Mouse (Mus musculus) liver, embryonic 15.5 days (tissue): Measurements from ENCODE around the gene Golga3. TPM values are rescaled to one million over a fixed set of nuclear protein-coding genes. Genes with fewer than 3 reads are reported as not detected.

Experiments used
- ATAC-seq: fragments of 200-750 bp; cut with Nextera tagmentation; 2 replicates; pipeline ENCODE4 v1.8.0; 2017; ENCODE audit warnings: moderate number of reproducible peaks, mild to moderate bottlenecking, moderate library complexity; ENCODE audit not compliant: insufficient read depth
- H3K27ac ChIP-seq: fragments of 300-500 bp; sonication (generic); replicated peaks from 2 replicates; pipeline ENCODE4 v1.5.1; 2015; ENCODE audit warnings: mild to moderate bottlenecking, inconsistent platforms
- H3K27me3 ChIP-seq: fragments of 300-500 bp; sonication (generic); 2 replicates; pipeline ENCODE4 v1.6.1; 2015; ENCODE audit warnings: mild to moderate bottlenecking, inconsistent platforms
- H3K36me3 ChIP-seq: fragments of 300-500 bp; sonication (generic); replicated peaks from 2 replicates; pipeline ENCODE4 v1.6.1; 2015; ENCODE audit warnings: moderate library complexity, mild to moderate bottlenecking, inconsistent platforms
- H3K4me1 ChIP-seq: fragments of 300-500 bp; sonication (generic); replicated peaks from 2 replicates; pipeline ENCODE4 v1.6.1; 2015; ENCODE audit warnings: inconsistent platforms
- H3K4me2 ChIP-seq: fragments of 300-500 bp; sonication (generic); 2 replicates; pipeline ENCODE4 v1.6.1; 2015; ENCODE audit warnings: moderate library complexity, mild to moderate bottlenecking, inconsistent platforms
- H3K4me3 ChIP-seq: fragments of 300-500 bp; sonication (generic); replicated peaks from 2 replicates; pipeline ENCODE4 v1.5.1; 2015; ENCODE audit warnings: mild to moderate bottlenecking, inconsistent platforms
- H3K9ac ChIP-seq: fragments of 300-500 bp; sonication (generic); 2 replicates; pipeline ENCODE4 v1.6.1; 2015; ENCODE audit warnings: moderate library complexity, mild to moderate bottlenecking, inconsistent platforms
- H3K9me3 ChIP-seq: fragments of 300-500 bp; sonication (generic); replicated peaks from 2 replicates; pipeline ENCODE4 v1.6.1; 2016; ENCODE audit warnings: inconsistent platforms
- WGBS: fragments of 180-500 bp; shearing (Covaris S2); methylation state at CpG from one replicate; pipeline ENCODE4 v1.1.7; 2015; ENCODE audit warnings: mixed read lengths; ENCODE audit not compliant: insufficient replicate concordance; 5-methylcytosine and 5-hydroxymethylcytosine counted together
- polyA plus RNA-seq: library from polyadenylated mRNA; unstranded; fragments of >200 nt; fragmentation: Nextera tagmentation; extraction: Ambion mirVana; gene quantifications from 2 replicates; pipeline ENCODE4 v1.2.1, GENCODE M21; 2015

The Golga3 gene
- polyA plus RNA-seq, 1 experiment from 2014 or later, result 6.8 TPM

DNA sequence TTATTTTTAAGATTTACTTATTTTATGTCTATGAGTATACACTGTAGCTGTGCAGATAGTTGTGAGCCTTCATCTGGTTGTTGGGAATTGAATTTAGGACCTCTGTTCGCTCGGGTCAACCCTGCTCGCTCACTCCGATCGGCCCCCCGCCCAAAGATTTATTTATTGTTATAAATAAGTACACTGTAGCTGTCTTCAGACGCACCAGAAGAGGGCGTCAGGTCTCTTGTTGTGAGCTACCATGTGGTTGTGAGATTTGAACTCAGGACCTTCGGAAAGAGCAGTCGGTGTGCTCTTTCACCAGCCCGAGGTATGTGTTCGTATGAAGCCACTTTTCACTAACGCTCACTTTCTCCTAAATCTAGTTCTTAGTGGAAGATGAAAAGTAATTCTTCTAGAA lies 55.1 kb downstream of the Golga3 start:
- no peak for ATAC-seq
- H3K27ac ChIP-seq, result peak overlapping the region; percentile 99
- peak overlapping the region; percentile 87 for H3K4me2 ChIP-seq
- peak overlapping the region; percentile 91 for H3K4me3 ChIP-seq
- WGBS, result 32% methylated on average over 13 of the region's 13 CpGs
- H3K9ac ChIP-seq, result peak overlapping the region; percentile 93
- H3K27me3 ChIP-seq, result no peaks in the 10 kb centered on the region
- H3K4me1 ChIP-seq, result peaks cover 25% of the 10 kb centered on the region
- peaks cover 28% of the 10 kb centered on the region for H3K36me3 ChIP-seq
- H3K9me3 ChIP-seq, result no peaks in the 10 kb centered on the region

DNA sequence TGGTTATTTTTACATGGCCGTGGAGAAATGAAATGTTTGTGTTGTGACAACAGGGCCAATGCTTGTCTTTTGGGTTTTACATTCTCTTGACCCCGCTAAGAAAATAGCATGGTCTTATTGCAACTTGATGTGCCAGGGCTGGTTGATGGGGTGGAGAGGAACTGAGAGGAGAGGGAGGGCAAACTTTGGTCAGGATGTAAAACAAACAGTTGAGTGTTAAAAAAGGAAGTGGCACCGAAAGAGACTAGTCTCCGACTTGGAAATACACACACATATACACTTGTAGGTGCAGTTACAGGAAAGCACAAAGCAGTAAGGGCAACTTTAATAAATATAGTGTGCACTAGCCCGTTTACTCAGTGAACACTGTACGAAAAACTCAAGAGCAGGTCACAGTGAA lies 55.8 kb downstream of the Golga3 start:
- 41% methylated on average over 6 of the region's 6 CpGs for WGBS
- no peaks in the 10 kb centered on the region for H3K27me3 ChIP-seq
- peaks cover 35% of the 10 kb centered on the region for H3K36me3 ChIP-seq
- no peaks in the 10 kb centered on the region for H3K9me3 ChIP-seq
- peaks cover 25% of the 10 kb centered on the region for H3K4me1 ChIP-seq
- H3K9ac ChIP-seq, result no peak overlapping the region
- H3K27ac ChIP-seq, result peak overlapping the region; percentile 29; the same call in 1 of the 2 replicates
- H3K4me2 ChIP-seq, result peak overlapping the region; percentile 87
- ATAC-seq, result no peak
- peak overlapping the region; percentile 91 for H3K4me3 ChIP-seq

GRCm38 (mm10) chr5:110244091-110244490 lies 67.6 kb downstream of the Golga3 start:
- ATAC-seq, result no peak
- H3K27ac ChIP-seq, result no peak overlapping the region; the same call in 1 of the 2 replicates
- H3K4me3 ChIP-seq, result no peak overlapping the region
- H3K4me1 ChIP-seq, result no peaks in the 10 kb centered on the region
- no peak overlapping the region for H3K4me2 ChIP-seq
- no peaks in the 10 kb centered on the region for H3K9me3 ChIP-seq
- peaks cover 92% of the 10 kb centered on the region for H3K36me3 ChIP-seq
- H3K27me3 ChIP-seq, result no peaks in the 10 kb centered on the region
- H3K9ac ChIP-seq, result no peak overlapping the region
- WGBS, result 68% methylated on average over 2 of the region's 2 CpGs

DNA sequence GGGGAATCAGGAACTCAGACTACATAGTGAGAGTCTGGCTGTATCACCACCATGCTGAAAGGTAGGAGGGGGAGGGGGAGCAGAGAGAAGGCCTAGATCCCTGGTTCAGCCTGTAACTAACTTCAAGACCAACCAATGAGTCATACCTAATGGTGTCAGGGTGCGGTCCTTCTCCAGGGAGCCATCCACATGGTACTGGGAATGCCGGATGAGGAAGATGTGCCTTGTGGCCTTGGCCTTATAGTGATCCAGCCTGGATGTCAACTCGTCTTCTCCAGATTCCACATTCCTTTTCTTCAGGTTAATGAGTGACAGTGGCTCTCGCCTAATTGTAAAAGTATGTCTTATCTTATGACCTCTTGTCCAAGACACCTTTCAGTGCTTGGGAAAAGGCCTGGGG lies 90.4 kb downstream of the Golga3 start:
- no peak for ATAC-seq
- H3K27ac ChIP-seq, result no peak overlapping the region
- no peak overlapping the region for H3K9ac ChIP-seq
- H3K9me3 ChIP-seq, result no peaks in the 10 kb centered on the region
- H3K4me1 ChIP-seq, result peaks cover 28% of the 10 kb centered on the region
- no peak overlapping the region for H3K4me2 ChIP-seq
- 77% methylated on average over 4 of the region's 4 CpGs for WGBS
- H3K36me3 ChIP-seq, result peaks cover 42% of the 10 kb centered on the region
- H3K27me3 ChIP-seq, result no peaks in the 10 kb centered on the region
- H3K4me3 ChIP-seq, result no peak overlapping the region

GRCm38 (mm10) chr5:110269141-110270101 lies 92.9 kb downstream of the Golga3 start, which contains the start of gene Pgam5:
Gene Pgam5, minus strand, starts transcription at chr5:110269913.
- ATAC-seq, result peak; percentile 75
- under 1% methylated on average over 66 of the region's 66 CpGs for WGBS

DNA sequence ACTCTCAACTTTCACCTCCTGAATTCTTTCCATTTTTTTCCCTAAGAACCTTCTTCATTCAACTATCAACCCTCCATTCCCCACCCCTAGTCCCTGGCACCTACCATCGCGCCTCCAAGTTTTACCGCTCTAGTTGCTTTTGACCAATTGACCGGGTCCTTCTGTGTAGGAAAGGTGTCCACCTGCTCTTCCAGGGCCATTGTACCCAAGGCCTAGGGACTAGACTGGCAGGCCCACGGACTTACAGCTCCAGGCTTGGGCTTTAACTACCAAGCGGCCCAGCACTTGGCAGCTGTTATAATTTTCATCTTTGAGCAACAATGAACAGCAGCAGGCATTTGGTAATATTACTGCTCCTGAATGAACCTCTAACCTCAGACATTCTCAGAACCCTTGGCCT lies 93.7 kb downstream of the Golga3 start:
- Histone ChIP-seq H3K9me3 (no peaks in the 10 kb centered on the region), H3K27me3 (no peaks in the 10 kb centered on the region), H3K36me3 (peaks cover 21% of the 10 kb centered on the region), H3K9ac (no peak overlapping the region), H3K4me2 (no peak overlapping the region), H3K4me1 (peaks cover 40% of the 10 kb centered on the region), H3K27ac (no peak overlapping the region), H3K4me3 (no peak overlapping the region; the same call in 1 of the 2 replicates)
- ATAC-seq, result no peak
- 86% methylated on average over 6 of the region's 6 CpGs for WGBS

More at GRCm38 (mm10) chr5:110269141-110270101, 92.9 kb downstream of the Golga3 start, which contains the start of gene Pgam5:
- peaks cover 35% of the 10 kb centered on the region for H3K4me1 ChIP-seq
- peaks cover 29% of the 10 kb centered on the region for H3K36me3 ChIP-seq
- peak within 1 kb of the TSS; percentile 81 for H3K4me3 ChIP-seq
- H3K27ac ChIP-seq, result peak within 1 kb of the TSS; percentile 29
- H3K27me3 ChIP-seq, result no peaks in the 10 kb centered on the region
- no peaks in the 10 kb centered on the region for H3K9me3 ChIP-seq
- H3K4me2 ChIP-seq, result peak within 1 kb of the TSS; percentile 93
- H3K9ac ChIP-seq, result peak within 1 kb of the TSS; percentile 77

- peak; percentile 16; the same call in 1 of the 2 replicates for ATAC-seq
- Histone ChIP-seq H3K9me3 (no peaks in the 10 kb centered on the region), H3K36me3 (peaks cover 4% of the 10 kb centered on the region; the same call in 1 of the 2 replicates), H3K4me1 (peaks cover 21% of the 10 kb centered on the region), H3K4me2 (no peak overlapping the region), H3K27me3 (no peaks in the 10 kb centered on the region), H3K9ac (no peak overlapping the region), H3K4me3 (no peak overlapping the region), H3K27ac (no peak overlapping the region)
- WGBS, result 64% methylated on average over 4 of the region's 4 CpGs
Observed at GRCm38 (mm10) chr5:110274147-110274546, 97.6 kb downstream of the Golga3 start.

DNA sequence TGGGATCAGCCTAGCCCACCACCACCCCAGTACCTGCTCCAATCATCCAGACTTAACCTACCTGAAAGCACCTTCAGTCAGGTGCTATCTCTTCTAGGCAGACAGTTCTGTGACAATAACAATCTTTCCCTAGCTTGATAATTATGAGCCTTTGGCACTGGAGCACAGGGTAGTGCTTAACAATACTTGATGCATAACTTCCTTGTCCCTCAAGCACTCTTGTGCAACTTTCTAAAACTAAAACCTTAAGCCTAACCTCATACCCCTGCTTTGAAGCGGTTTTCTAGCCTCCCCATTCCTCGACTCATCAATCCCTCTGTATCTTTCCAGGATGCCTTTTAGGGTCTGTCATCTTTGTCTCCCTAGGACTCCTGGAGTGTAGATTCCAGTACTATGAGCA lies 98.3 kb downstream of the Golga3 start:
- no peak overlapping the region for H3K9ac ChIP-seq
- WGBS, result 67% methylated on average over 2 of the region's 2 CpGs
- H3K4me3 ChIP-seq, result no peak overlapping the region
- H3K4me2 ChIP-seq, result no peak overlapping the region
- H3K27ac ChIP-seq, result no peak overlapping the region
- H3K9me3 ChIP-seq, result no peaks in the 10 kb centered on the region
- peaks cover 4% of the 10 kb centered on the region; the same call in 1 of the 2 replicates for H3K36me3 ChIP-seq
- H3K27me3 ChIP-seq, result no peaks in the 10 kb centered on the region
- ATAC-seq, result no peak
- H3K4me1 ChIP-seq, result peaks cover 20% of the 10 kb centered on the region

Other genes with a start within 250 kb of the Golga3 start
- gene Zfp932, start 180.2 kb upstream of the Golga3 start, polyA plus RNA-seq, result 4.8 and 5.8 TPM in 2 replicates
- gene Gm17655, start 104.2 kb upstream of the Golga3 start, polyA plus RNA-seq, result 1.7 and 2.1 TPM in 2 replicates
- gene Gm35315, start 82.3 kb upstream of the Golga3 start, polyA plus RNA-seq, result 0.71 and 0.82 TPM in 2 replicates
- 0.55 and 0.62 TPM in 2 replicates for gene Plcxd1, start 76.7 kb upstream of the Golga3 start, polyA plus RNA-seq
- 7.7 and 9.2 TPM in 2 replicates for gene Gtpbp6, start 68.5 kb upstream of the Golga3 start, polyA plus RNA-seq
- gene Zfp605, start 66.6 kb upstream of the Golga3 start, polyA plus RNA-seq, result 1.0 and 1.4 TPM in 2 replicates
- 17.9 and 19.5 TPM in 2 replicates for gene Chfr, start 40.9 kb upstream of the Golga3 start, polyA plus RNA-seq
- 13.1 and 14.3 TPM in 2 replicates for gene Ankle2, start 54.3 kb downstream of the Golga3 start, polyA plus RNA-seq
- gene Pgam5, start 93.2 kb downstream of the Golga3 start, polyA plus RNA-seq, result 25.7 and 27.1 TPM in 2 replicates
- 44.6 and 45.0 TPM in 2 replicates for gene Pxmp2, start 109.5 kb downstream of the Golga3 start, polyA plus RNA-seq
- 14.4 and 16.4 TPM in 2 replicates for gene Pole, start 109.6 kb downstream of the Golga3 start, polyA plus RNA-seq
- 0.09 TPM in 1 of 2 replicates, not detected in the other for gene P2rx2, start 166.5 kb downstream of the Golga3 start, polyA plus RNA-seq
- not detected in 2 replicates for gene Lrcol1, start 168.0 kb downstream of the Golga3 start, polyA plus RNA-seq